Mouse (Mus musculus): ENCODE measurements at regions not wholly inside any gene's neighbourhood (a gene's known extent, or its start where the extent isn't known, plus 50 kb on each side); places are given as distances from the start of the nearest gene placed in this dataset.

GRCm38 (mm10) chr2:110501786-110502185, 95.3 kb upstream of the Slc5a12 start:
- TF ChIP-seq POLR2A (IDR thresholded peaks at IDR 0.05; ENCODE audit: control insufficient read depth in 1 of 2, insufficient read depth in 1 of 2, low read depth in 1 of 2, low read length in 2 of 2, poor library complexity in 1 of 2): no peak
- TF ChIP-seq EP300 (IDR thresholded peaks at IDR 0.05; ENCODE audit: low read depth in 1 of 2, low read length in 2 of 2): no peak
- TF ChIP-seq GATA1 (IDR thresholded peaks at IDR 0.05; ENCODE audit: low read depth, low read length): no peak
- no peak for TF ChIP-seq MAFK (IDR thresholded peaks at IDR 0.05; ENCODE audit: borderline replicate concordance, low read depth, low read length)
- no peak for TF ChIP-seq HCFC1 (IDR thresholded peaks at IDR 0.05; ENCODE audit: low read depth, low read length)
- no peak for TF ChIP-seq CTCF (IDR thresholded peaks at IDR 0.05 in 2 of 3, conservative IDR thresholded peaks at IDR 0.05 in 1 of 3; ENCODE audit: control insufficient read depth in 1 of 3, insufficient read depth in 1 of 3, low read depth in 2 of 3, low read length in 3 of 3, poor library complexity in 1 of 3, severe bottlenecking in 1 of 3)
- no peak for TF ChIP-seq NRF1 (IDR thresholded peaks at IDR 0.05; ENCODE audit: insufficient read depth, low read depth, low read length, poor library complexity, severe bottlenecking)
- no peak for TF ChIP-seq CHD1 (IDR thresholded peaks at IDR 0.05; ENCODE audit: low read depth, low read length)
